20 mouse cellular contexts compared by ENCODE assay signal in the genomic region with DNA sequence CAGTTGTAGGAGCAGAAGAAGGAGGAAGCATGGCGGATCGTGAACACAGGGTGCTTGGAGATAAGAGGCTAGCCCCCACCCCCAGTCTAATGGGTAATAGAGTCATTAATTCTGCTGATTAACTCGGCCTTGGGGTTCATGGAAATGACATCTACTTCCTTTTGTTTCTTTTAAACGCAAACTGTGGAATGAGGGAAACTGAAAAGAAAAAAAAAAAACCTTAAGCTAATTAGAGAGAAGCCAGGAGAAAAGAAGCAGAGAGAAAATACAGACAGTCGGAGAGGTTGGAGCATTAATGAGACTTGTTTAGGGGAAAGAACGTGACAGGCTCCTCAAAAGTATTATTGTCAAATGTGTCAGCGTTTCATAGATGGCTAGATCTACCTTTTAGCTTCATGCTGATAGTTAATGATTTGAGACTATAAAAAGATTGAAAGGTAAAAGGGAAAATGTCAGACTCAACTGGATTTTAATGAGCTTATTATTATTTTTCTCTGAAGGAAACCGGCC.
A peak's percentile ranks its signal among the peaks of the same experiment; 100 is the strongest.
DNase-seq lines count a peak whose midpoint lies in the region; ATAC-seq and TF ChIP-seq lines count a peak whose summit lies in the region.
"Had no signal": no experiment of that assay in that cellular context is flagged by ENCODE, and none has a peak within 500 bp of the region (broad histone marks: within the 10 kb centered on the region; RNA-seq: fewer than 3 reads in every experiment).

No protein-coding gene starts in this region.

- H3K4me3 ChIP-seq in midbrain, embryonic 12.5 days: no peak overlapping the region
- no peak overlapping the region for H3K4me3 ChIP-seq in midbrain, embryonic 10.5 days
- no peak overlapping the region for H3K4me3 ChIP-seq in forebrain, embryonic 12.5 days (replicated peaks)
- H3K4me3 ChIP-seq in hindbrain, postnatal 0 days (ENCODE audit: low read length): no peak overlapping the region
- H3K4me3 ChIP-seq: embryonic facial prominence, embryonic 15.5 days; heart, embryonic 13.5 days had no signal

- 57% methylated on average over 8 of the region's 8 CpGs for WGBS in midbrain, embryonic 12.5 days
- 67% methylated on average over 8 of the region's 8 CpGs for WGBS in midbrain, embryonic 10.5 days
- 16% methylated on average over 8 of the region's 8 CpGs for WGBS in forebrain, embryonic 12.5 days
- 53% methylated on average over 8 of the region's 8 CpGs for WGBS in hindbrain, postnatal 0 days

- no peaks in the 10 kb centered on the region for H3K36me3 ChIP-seq in midbrain, embryonic 12.5 days
- no peaks in the 10 kb centered on the region for H3K36me3 ChIP-seq in midbrain, embryonic 10.5 days
- H3K36me3 ChIP-seq in forebrain, embryonic 12.5 days (replicated peaks): no peaks in the 10 kb centered on the region
- no peaks in the 10 kb centered on the region for H3K36me3 ChIP-seq in hindbrain, postnatal 0 days (ENCODE audit: insufficient read depth, low read length)
- H3K36me3 ChIP-seq: embryonic facial prominence, embryonic 15.5 days; heart, embryonic 13.5 days had no signal

- DNase-seq in midbrain, embryonic 10.5 days (ENCODE audit: low spot score): no peak
- DNase-seq in hindbrain, postnatal 0 days (ENCODE audit: low spot score): no peak
- no peak for DNase-seq in gastrocnemius, adult 18-20 months (ENCODE audit: low spot score)
- DNase-seq: adrenal gland, adult 2 months; cerebellum, postnatal 10 days; gastrocnemius, postnatal 10 days; heart, adult 18-20 months; kidney, adult 9 months; kidney, postnatal 25 days; left cerebral cortex, postnatal 4 days; liver; lung, postnatal 14 days; right cerebral cortex, postnatal 25 days; thymus, postnatal 4 days had no signal

- H3K27ac ChIP-seq in midbrain, embryonic 12.5 days (replicated peaks): 0 out of 2 replicates have a peak overlapping the region, but pooled peaks have one; percentile 27
- H3K27ac ChIP-seq in midbrain, embryonic 10.5 days (replicated peaks): no peak overlapping the region
- peak overlapping the region; percentile 72 for H3K27ac ChIP-seq in forebrain, embryonic 12.5 days
- H3K27ac ChIP-seq in hindbrain, postnatal 0 days: peak overlapping the region; percentile 26; the same call in 1 of the 2 replicates
- H3K27ac ChIP-seq: embryonic facial prominence, embryonic 15.5 days; heart, embryonic 13.5 days had no signal

- H3K4me1 ChIP-seq in midbrain, embryonic 12.5 days: peaks cover 10% of the 10 kb centered on the region; the same call in 1 of the 2 replicates
- H3K4me1 ChIP-seq in midbrain, embryonic 10.5 days: peaks cover 4% of the 10 kb centered on the region; the same call in 1 of the 2 replicates
- peaks cover 12% of the 10 kb centered on the region for H3K4me1 ChIP-seq in forebrain, embryonic 12.5 days
- no peaks in the 10 kb centered on the region for H3K4me1 ChIP-seq in hindbrain, postnatal 0 days (ENCODE audit: insufficient read depth, low read length)
- H3K4me1 ChIP-seq: embryonic facial prominence, embryonic 15.5 days; heart, embryonic 13.5 days had no signal

- H3K4me2 ChIP-seq in midbrain, embryonic 12.5 days (replicated peaks): no peak overlapping the region
- peak overlapping the region; percentile 39 for H3K4me2 ChIP-seq in forebrain, embryonic 12.5 days
- H3K4me2 ChIP-seq in hindbrain, postnatal 0 days (ENCODE audit: low read depth, low read length): no peak overlapping the region
- H3K4me2 ChIP-seq: embryonic facial prominence, embryonic 15.5 days; heart, embryonic 13.5 days had no signal

- no peak for ATAC-seq in midbrain, embryonic 12.5 days (ENCODE audit: low FRiP score, low read depth)
- no peak; the same call in 1 of the 2 replicates for ATAC-seq in forebrain, embryonic 12.5 days (ENCODE audit: low FRiP score)
- no peak for ATAC-seq in hindbrain, postnatal 0 days
- ATAC-seq in erythroblast, adult 5-6 weeks (replicated peaks; ENCODE audit: low FRiP score, poor library complexity, severe bottlenecking): no peak
- ATAC-seq in frontal cortex, adult (ENCODE audit: low TSS enrichment): no peak

- H3K27me3 ChIP-seq in midbrain, embryonic 12.5 days: no peaks in the 10 kb centered on the region
- no peaks in the 10 kb centered on the region for H3K27me3 ChIP-seq in midbrain, embryonic 10.5 days (ENCODE audit: low read depth, poor library complexity, severe bottlenecking)
- peaks cover 3% of the 10 kb centered on the region; the same call in 1 of the 2 replicates for H3K27me3 ChIP-seq in forebrain, embryonic 12.5 days
- H3K27me3 ChIP-seq in hindbrain, postnatal 0 days (ENCODE audit: insufficient read depth, low read length): no peaks in the 10 kb centered on the region
- H3K27me3 ChIP-seq: embryonic facial prominence, embryonic 15.5 days; heart, embryonic 13.5 days had no signal

- TF ChIP-seq CTCF in hindbrain, postnatal 0 days (IDR thresholded peaks at IDR 0.05; ENCODE audit: low read depth): no peak

- no peaks in the 10 kb centered on the region for H3K9me3 ChIP-seq in midbrain, embryonic 12.5 days
- H3K9me3 ChIP-seq in midbrain, embryonic 10.5 days (replicated peaks): no peaks in the 10 kb centered on the region
- no peaks in the 10 kb centered on the region for H3K9me3 ChIP-seq in forebrain, embryonic 12.5 days
- H3K9me3 ChIP-seq in hindbrain, postnatal 0 days (ENCODE audit: low read length): no peaks in the 10 kb centered on the region
- H3K9me3 ChIP-seq: embryonic facial prominence, embryonic 15.5 days; heart, embryonic 13.5 days had no signal

- no peak overlapping the region for H3K9ac ChIP-seq in midbrain, embryonic 12.5 days (replicated peaks)
- H3K9ac ChIP-seq in forebrain, embryonic 12.5 days: no peak overlapping the region
- no peak overlapping the region for H3K9ac ChIP-seq in hindbrain, postnatal 0 days (replicated peaks; ENCODE audit: low read length)
- H3K9ac ChIP-seq: embryonic facial prominence, embryonic 15.5 days; heart, embryonic 13.5 days had no signal
